Mouse (Mus musculus) forebrain, embryonic 14.5 days (tissue): Measurements from ENCODE around the gene Blnk. TPM values are rescaled to one million over a fixed set of nuclear protein-coding genes. Genes with fewer than 3 reads are reported as not detected.

Source experiments
- ATAC-seq: fragments of 200-750 bp; cut with Nextera tagmentation; 2 replicates; pipeline ENCODE4 v1.8.0; 2017; ENCODE audit warnings: mild to moderate bottlenecking, moderate library complexity
- DNase-seq: peaks from one replicate; pipeline ENCODE4 v3.0.0-alpha.2; 2015; ENCODE audit warnings: low spot score
- H3K27ac ChIP-seq: fragments of 300-500 bp; sonication (generic); 2 replicates; pipeline ENCODE4 v1.5.1; 2014; ENCODE audit warnings: low read depth, mild to moderate bottlenecking, control low read depth, low read length, moderate library complexity
- H3K27me3 ChIP-seq: fragments of 300-500 bp; sonication (generic); replicated peaks from 2 replicates; pipeline ENCODE4 v1.6.1; 2014; ENCODE audit warnings: low read length, control low read depth, mixed read lengths; ENCODE audit not compliant: control insufficient read depth, insufficient read depth
- H3K36me3 ChIP-seq: fragments of 300-500 bp; sonication (generic); 2 replicates; pipeline ENCODE4 v1.6.1; 2014; ENCODE audit warnings: low read length, control low read depth; ENCODE audit not compliant: control insufficient read depth, insufficient read depth
- H3K4me1 ChIP-seq: fragments of 300-500 bp; sonication (generic); 2 replicates; pipeline ENCODE4 v1.6.1; 2014; ENCODE audit warnings: antibody characterized with exemption, low read length, control low read depth; ENCODE audit not compliant: control insufficient read depth, insufficient read depth
- H3K4me2 ChIP-seq: fragments of 300-500 bp; sonication (generic); 2 replicates; pipeline ENCODE4 v1.6.1; 2014; ENCODE audit warnings: mild to moderate bottlenecking, control low read depth, low read length
- H3K4me3 ChIP-seq: fragments of 300-500 bp; sonication (generic); 2 replicates; pipeline ENCODE4 v1.5.1; 2014; ENCODE audit warnings: low read depth, low read length, control low read depth
- H3K9ac ChIP-seq: fragments of 300-500 bp; sonication (generic); 2 replicates; pipeline ENCODE4 v1.6.1; 2014; ENCODE audit warnings: mild to moderate bottlenecking, low read length, control low read depth, moderate library complexity
- H3K9me3 ChIP-seq: fragments of 300-500 bp; sonication (generic); replicated peaks from 2 replicates; pipeline ENCODE4 v1.6.1; 2016; ENCODE audit warnings: low read length, control low read depth, mixed read lengths; ENCODE audit not compliant: control insufficient read depth
- WGBS: fragments of 180-500 bp; shearing (Covaris S2); extraction: QIAGEN DNeasy Blood & Tissue Kit; methylation state at CpG from one replicate; pipeline ENCODE4 v1.1.7; 2014; 5-methylcytosine and 5-hydroxymethylcytosine counted together
- microRNA-seq: library from miRNA; unstranded; fragments of <30 nt; microRNA quantifications from one replicate; pipeline ENCODE4, GENCODE M21; 2016
- polyA plus RNA-seq: library from polyadenylated mRNA; unstranded; fragments of >200 nt; fragmentation: Nextera tagmentation; extraction: Ambion mirVana; gene quantifications from 2 replicates; pipeline ENCODE4 v1.2.1, GENCODE M21; 2014

Gene Blnk
- polyA plus RNA-seq, 1 experiment from 2014 or later: 0.52 TPM

- peak within 1 kb of the TSS; percentile 63 for H3K4me2 ChIP-seq
- H3K4me1 ChIP-seq: no peaks in the 10 kb centered on the region
- H3K4me3 ChIP-seq: peak within 1 kb of the TSS; percentile 80
- H3K27ac ChIP-seq: peak within 1 kb of the TSS; percentile 91
- peaks cover 27% of the 10 kb centered on the region for H3K27me3 ChIP-seq
- DNase-seq: peak; percentile 96
- peak within 1 kb of the TSS; percentile 76 for H3K9ac ChIP-seq
- H3K9me3 ChIP-seq: no peaks in the 10 kb centered on the region; the same call in 1 of the 2 replicates
- peak; percentile 93 for ATAC-seq
- WGBS: under 1% methylated on average over 89 of the region's 89 CpGs
- no peaks in the 10 kb centered on the region; the same call in 1 of the 2 replicates for H3K36me3 ChIP-seq
Observed at GRCm38 (mm10) chr19:40894519-40895392, 99.6 kb downstream of the Blnk start, which contains the start of gene Zfp518a. Gene Zfp518a, plus strand, starts transcription at chr19:40894705.

GRCm38 (mm10) chr19:40894071-40894506, 100.2 kb downstream of the Blnk start:
- 51% methylated on average over 21 of the region's 21 CpGs for WGBS
- no peaks in the 10 kb centered on the region; the same call in 1 of the 2 replicates for H3K9me3 ChIP-seq
- no peak; the same call in 1 of the 2 replicates for ATAC-seq

GRCm38 (mm10) chr19:40888887-40889286, 105.4 kb downstream of the Blnk start:
- Histone ChIP-seq H3K4me2 (no peak overlapping the region), H3K9ac (no peak overlapping the region), H3K27ac (no peak overlapping the region), H3K9me3 (no peaks in the 10 kb centered on the region; the same call in 1 of the 2 replicates), H3K27me3 (peaks cover 54% of the 10 kb centered on the region), H3K36me3 (no peaks in the 10 kb centered on the region), H3K4me1 (no peaks in the 10 kb centered on the region), H3K4me3 (no peak overlapping the region)
- ATAC-seq (no peak), DNase-seq (no peak)
- WGBS: 92% methylated on average over 1 of the region's 1 CpGs

More at GRCm38 (mm10) chr19:40894071-40894506, 100.2 kb downstream of the Blnk start:
- peak overlapping the region; percentile 91 for H3K27ac ChIP-seq
- H3K36me3 ChIP-seq: no peaks in the 10 kb centered on the region
- no peaks in the 10 kb centered on the region for H3K4me1 ChIP-seq
- H3K4me2 ChIP-seq: peak overlapping the region; percentile 63
- H3K4me3 ChIP-seq: peak overlapping the region; percentile 80
- DNase-seq: no peak
- H3K9ac ChIP-seq: peak overlapping the region; percentile 76
- peaks cover 29% of the 10 kb centered on the region for H3K27me3 ChIP-seq

- no peak for ATAC-seq
- Histone ChIP-seq H3K4me1 (no peaks in the 10 kb centered on the region), H3K36me3 (no peaks in the 10 kb centered on the region), H3K4me2 (no peak overlapping the region), H3K9ac (no peak overlapping the region), H3K27me3 (peaks cover 51% of the 10 kb centered on the region), H3K27ac (no peak overlapping the region), H3K4me3 (no peak overlapping the region), H3K9me3 (no peaks in the 10 kb centered on the region)
- DNase-seq: no peak
- 92% methylated on average over 4 of the region's 4 CpGs for WGBS
Observed at GRCm38 (mm10) chr19:40881700-40882099, 112.6 kb downstream of the Blnk start.

Small RNA genes within 50 kb of the gene (microRNA-seq; reads per million reads assigned to microRNA genes)
- 0.40 reads per million for gene Mir8092

Other genes with a start within 250 kb of the Blnk start
- 0.15 and 0.26 TPM in 2 replicates for gene Cc2d2b, start 245.8 kb downstream of the Blnk start, polyA plus RNA-seq
- 17.6 TPM in 2 replicates for gene Ccnj, start 163.3 kb downstream of the Blnk start, polyA plus RNA-seq
- gene Zfp518a, start 99.8 kb downstream of the Blnk start, polyA plus RNA-seq: 9.8 and 11.2 TPM in 2 replicates
- 0.09 TPM in 1 of 2 replicates, not detected in the other for gene Dntt, start 34.7 kb upstream of the Blnk start, polyA plus RNA-seq
- gene Opalin, start 82.6 kb upstream of the Blnk start, polyA plus RNA-seq: not detected in 2 replicates
- gene Tll2, start 212.3 kb upstream of the Blnk start, polyA plus RNA-seq: 0.89 and 0.97 TPM in 2 replicates